Mouse (Mus musculus): ENCODE results near the gene Mon2. TPM values are rescaled to one million over a fixed set of nuclear protein-coding genes. Genes with fewer than 3 reads are reported as not detected.

The Mon2 gene
- polyA plus RNA-seq (2016; fragmentation: Nextera tagmentation; extraction: Ambion mirVana): 19.8 and 19.9 TPM in 2 replicates

DNA sequence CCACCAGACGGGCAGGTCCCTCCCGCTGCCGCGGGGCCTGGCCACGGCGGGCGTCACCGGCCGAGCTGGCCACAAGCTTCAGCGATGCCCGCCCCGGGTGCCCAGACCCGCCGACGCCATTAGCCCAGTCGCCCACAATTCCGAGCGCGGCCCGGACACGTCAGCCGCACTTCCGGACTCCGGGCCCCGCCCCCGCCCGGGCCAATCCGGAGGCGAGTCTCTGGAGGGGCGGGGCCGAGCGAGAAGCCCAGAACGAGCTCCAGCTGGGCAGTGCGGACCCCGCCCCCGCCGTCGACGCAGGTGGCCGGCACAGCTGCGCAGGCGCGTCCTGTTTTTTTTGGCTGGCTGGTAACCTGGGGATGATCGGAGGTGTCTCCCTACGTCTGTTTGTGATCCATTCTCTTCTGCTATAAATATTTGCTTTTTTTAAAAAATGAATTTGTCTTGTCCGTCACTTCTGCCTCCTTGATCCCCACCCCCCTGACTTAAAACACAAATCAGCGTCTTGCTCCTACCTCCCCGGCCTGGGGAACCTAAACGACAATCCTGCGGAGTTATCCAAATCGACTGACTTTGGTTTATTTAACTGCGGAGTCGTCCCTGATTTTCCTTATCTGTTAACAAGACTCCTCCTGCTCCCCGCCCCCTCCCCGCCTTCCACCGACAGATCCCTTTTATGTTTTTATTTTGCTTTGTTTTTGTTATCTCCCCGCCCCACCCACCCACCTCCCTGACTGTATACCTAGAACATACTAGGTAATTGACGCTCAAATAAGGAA lies at the start of gene Mon2:
TSS of gene Mon2 (minus strand) at position 261 of the 779 bp plus-strand sequence.
- peak; percentile 99 for ATAC-seq
- Histone ChIP-seq H3K9me3 (replicated peaks) (no peaks in the 10 kb centered on the region), H3K4me2 (peak within 1 kb of the TSS; percentile 88), H3K27ac (peak within 1 kb of the TSS; percentile 86), H3K36me3 (peaks cover 7% of the 10 kb centered on the region; the same call in 1 of the 2 replicates), H3K27me3 (replicated peaks) (peaks cover 15% of the 10 kb centered on the region; the same call in 1 of the 2 replicates), H3K9ac (peak within 1 kb of the TSS; percentile 97), H3K4me3 (peak within 1 kb of the TSS; percentile 100), H3K4me1 (peaks cover 34% of the 10 kb centered on the region)
- WGBS (ENCODE audit: insufficient replicate concordance): under 1% methylated on average over 58 of the region's 58 CpGs

DNA sequence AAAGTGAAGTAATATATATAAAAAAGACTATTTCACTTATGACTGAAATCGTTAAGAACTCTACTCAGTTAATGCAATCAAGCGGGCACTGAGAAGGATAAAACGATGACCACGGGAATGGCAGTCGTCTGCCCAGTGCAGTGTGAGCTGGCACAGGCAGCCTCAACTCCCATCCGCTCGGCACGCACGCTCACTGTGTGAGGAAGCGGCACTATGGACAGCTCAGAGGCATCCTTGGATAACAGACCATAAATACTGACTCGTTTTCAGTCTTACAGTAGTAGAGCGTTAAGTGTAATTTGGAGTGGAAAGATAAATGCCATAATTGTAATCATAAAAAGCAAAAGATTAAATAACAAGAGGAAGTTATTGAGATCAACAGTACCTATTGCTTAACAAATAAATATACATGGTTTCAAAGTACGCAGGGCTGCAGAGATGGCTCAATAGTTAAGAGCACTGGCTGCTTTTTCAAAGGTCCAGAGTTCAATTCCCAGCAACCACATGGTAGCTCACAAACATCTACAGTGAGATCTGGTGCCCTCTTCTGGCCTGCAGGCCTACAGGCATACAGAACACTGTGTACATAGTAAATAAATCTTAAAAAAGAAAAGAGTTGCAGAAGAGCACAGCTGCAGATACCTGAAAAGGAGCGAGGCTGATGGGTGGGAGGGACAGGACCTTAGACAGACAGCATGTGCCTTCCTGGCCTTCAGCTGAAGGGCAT lies 44.5 kb upstream of the Mon2 start:
- no peak overlapping the region for H3K9ac ChIP-seq
- H3K9me3 ChIP-seq (replicated peaks): no peaks in the 10 kb centered on the region
- peak; percentile 54 for ATAC-seq
- WGBS (ENCODE audit: insufficient replicate concordance): 89% methylated on average over 14 of the region's 14 CpGs
- H3K36me3 ChIP-seq: peaks cover 95% of the 10 kb centered on the region
- no peak overlapping the region for H3K27ac ChIP-seq
- no peaks in the 10 kb centered on the region for H3K4me1 ChIP-seq
- H3K4me3 ChIP-seq: no peak overlapping the region
- H3K4me2 ChIP-seq: no peak overlapping the region
- H3K27me3 ChIP-seq (replicated peaks): no peaks in the 10 kb centered on the region

DNA sequence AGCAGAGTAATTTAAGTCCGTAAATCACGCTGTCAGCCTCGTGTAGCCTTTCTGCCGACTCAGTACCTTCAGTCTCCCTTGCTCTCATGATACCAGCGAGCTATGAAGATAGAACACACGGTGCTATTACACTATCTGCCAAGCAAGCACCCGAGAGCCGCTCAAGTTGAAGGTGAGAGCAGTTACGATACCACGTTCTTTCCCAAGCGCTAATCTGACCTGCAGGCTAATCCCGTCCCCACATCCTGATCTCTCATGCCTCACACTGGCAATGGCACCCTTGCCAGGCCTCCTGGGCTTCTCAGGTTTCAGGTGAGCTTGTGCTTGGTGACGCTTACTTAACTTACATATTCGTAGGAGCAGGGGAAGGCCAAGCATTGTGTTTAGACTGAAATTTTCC lies 40.6 kb upstream of the Mon2 start:
- H3K4me1 ChIP-seq: no peaks in the 10 kb centered on the region
- H3K27me3 ChIP-seq (replicated peaks): no peaks in the 10 kb centered on the region
- ATAC-seq: no peak
- 86% methylated on average over 14 of the region's 14 CpGs for WGBS (ENCODE audit: insufficient replicate concordance)
- H3K36me3 ChIP-seq: peaks cover 95% of the 10 kb centered on the region
- H3K9ac ChIP-seq: no peak overlapping the region
- H3K9me3 ChIP-seq (replicated peaks): no peaks in the 10 kb centered on the region
- no peak overlapping the region for H3K27ac ChIP-seq
- no peak overlapping the region for H3K4me2 ChIP-seq
- no peak overlapping the region for H3K4me3 ChIP-seq

DNA sequence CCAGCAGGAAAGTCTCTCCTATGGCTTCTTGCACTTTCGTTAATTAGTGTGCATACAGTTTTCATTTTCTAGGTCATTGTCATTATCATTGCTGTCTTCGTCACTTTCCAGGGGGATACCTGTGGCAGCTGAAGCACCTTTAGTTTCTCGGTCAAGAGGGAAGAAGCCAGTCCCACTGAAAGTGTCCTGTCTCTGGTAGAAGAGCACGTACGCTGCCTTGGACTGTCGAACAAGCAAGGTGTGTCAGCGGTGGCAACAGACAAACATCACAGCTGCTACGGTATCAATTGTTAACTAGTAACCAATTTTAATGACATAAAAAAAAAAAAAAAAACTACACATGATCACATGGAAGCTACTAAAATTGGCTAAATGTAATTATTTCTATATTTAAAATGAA lies 37.2 kb upstream of the Mon2 start:
- no peak overlapping the region for H3K27ac ChIP-seq
- peaks cover 84% of the 10 kb centered on the region for H3K36me3 ChIP-seq
- H3K9ac ChIP-seq: no peak overlapping the region
- H3K4me2 ChIP-seq: no peak overlapping the region
- WGBS (ENCODE audit: insufficient replicate concordance): 91% methylated on average over 8 of the region's 8 CpGs
- no peaks in the 10 kb centered on the region for H3K9me3 ChIP-seq (replicated peaks)
- no peak overlapping the region for H3K4me3 ChIP-seq
- no peak for ATAC-seq
- no peaks in the 10 kb centered on the region for H3K4me1 ChIP-seq
- H3K27me3 ChIP-seq (replicated peaks): no peaks in the 10 kb centered on the region

- no peak overlapping the region for H3K27ac ChIP-seq
- no peak overlapping the region for H3K4me2 ChIP-seq
- no peaks in the 10 kb centered on the region for H3K27me3 ChIP-seq (replicated peaks)
- H3K9ac ChIP-seq: no peak overlapping the region
- 83% methylated on average over 9 of the region's 9 CpGs for WGBS (ENCODE audit: insufficient replicate concordance)
- H3K9me3 ChIP-seq (replicated peaks): no peaks in the 10 kb centered on the region
- ATAC-seq: no peak
- H3K36me3 ChIP-seq: peaks cover 82% of the 10 kb centered on the region
- H3K4me1 ChIP-seq: no peaks in the 10 kb centered on the region
- H3K4me3 ChIP-seq: no peak overlapping the region
Observed at GRCm38 (mm10) chr10:123112787-123113168, 36.5 kb upstream of the Mon2 start.

DNA sequence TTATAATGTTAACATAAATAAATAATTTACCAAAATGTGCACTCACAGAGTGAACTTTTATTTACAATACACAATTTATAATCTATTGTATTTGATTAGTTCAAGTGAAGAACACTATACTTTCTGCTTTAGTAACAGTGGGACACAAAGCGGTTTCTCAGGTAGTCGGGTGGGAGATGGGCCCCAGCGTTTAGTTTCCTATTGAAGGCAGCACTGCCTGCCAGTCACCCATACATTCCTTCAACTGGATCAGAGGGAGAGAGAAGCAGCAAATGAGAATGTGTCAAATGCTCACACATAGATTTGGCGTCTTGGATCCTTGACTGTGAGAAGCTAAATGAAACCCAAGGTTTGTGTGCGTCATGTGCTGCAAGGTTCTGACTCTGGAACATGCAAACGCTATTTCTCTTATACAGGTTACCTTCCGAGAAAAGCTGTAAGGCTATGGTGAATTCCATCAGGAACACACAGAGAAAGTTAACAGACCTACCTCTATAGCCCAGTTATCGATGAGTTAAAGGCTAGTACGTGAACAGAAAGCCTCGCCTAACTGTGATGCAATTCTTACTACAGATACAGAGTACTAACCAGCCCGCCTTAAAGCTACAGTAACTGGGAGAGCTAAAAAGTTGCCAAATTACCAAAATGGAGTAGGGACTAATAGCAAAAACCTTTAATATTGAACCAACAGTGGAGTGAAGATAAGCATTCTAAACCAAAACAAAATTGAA lies 35.9 kb upstream of the Mon2 start:
- Histone ChIP-seq H3K36me3 (peaks cover 82% of the 10 kb centered on the region), H3K9ac (no peak overlapping the region), H3K27ac (no peak overlapping the region), H3K4me3 (no peak overlapping the region), H3K9me3 (replicated peaks) (no peaks in the 10 kb centered on the region), H3K4me2 (no peak overlapping the region), H3K4me1 (no peaks in the 10 kb centered on the region), H3K27me3 (replicated peaks) (no peaks in the 10 kb centered on the region)
- whole genome bisulfite sequencing (ENCODE audit: insufficient replicate concordance): 85% methylated on average over 11 of the region's 11 CpGs
- no peak for ATAC-seq

GRCm38 (mm10) chr10:123110548-123110947 lies 34.2 kb upstream of the Mon2 start:
- H3K4me2 ChIP-seq: no peak overlapping the region
- H3K4me1 ChIP-seq: no peaks in the 10 kb centered on the region
- H3K36me3 ChIP-seq: peaks cover 65% of the 10 kb centered on the region
- 89% methylated on average over 11 of the region's 11 CpGs for WGBS (ENCODE audit: insufficient replicate concordance)
- ATAC-seq: no peak
- no peaks in the 10 kb centered on the region for H3K9me3 ChIP-seq (replicated peaks)
- H3K4me3 ChIP-seq: no peak overlapping the region
- no peaks in the 10 kb centered on the region for H3K27me3 ChIP-seq (replicated peaks)
- H3K9ac ChIP-seq: no peak overlapping the region
- no peak overlapping the region for H3K27ac ChIP-seq

- H3K9ac ChIP-seq: no peak overlapping the region
- H3K36me3 ChIP-seq: peaks cover 46% of the 10 kb centered on the region
- 91% methylated on average over 1 of the region's 1 CpGs for WGBS (ENCODE audit: insufficient replicate concordance)
Observed at GRCm38 (mm10) chr10:123108527-123108926, 32.2 kb upstream of the Mon2 start.

GRCm38 (mm10) chr10:123108121-123108520 lies 31.8 kb upstream of the Mon2 start:
- H3K4me1 ChIP-seq: no peaks in the 10 kb centered on the region
- H3K27ac ChIP-seq: no peak overlapping the region
- H3K4me3 ChIP-seq: no peak overlapping the region
- H3K9ac ChIP-seq: no peak overlapping the region
- no peaks in the 10 kb centered on the region for H3K27me3 ChIP-seq (replicated peaks)
- 91% methylated on average over 5 of the region's 5 CpGs for WGBS (ENCODE audit: insufficient replicate concordance)
- no peak overlapping the region for H3K4me2 ChIP-seq
- ATAC-seq: no peak
- no peaks in the 10 kb centered on the region for H3K9me3 ChIP-seq (replicated peaks)
- H3K36me3 ChIP-seq: peaks cover 42% of the 10 kb centered on the region

More at GRCm38 (mm10) chr10:123108527-123108926, 32.2 kb upstream of the Mon2 start:
- Histone ChIP-seq H3K4me2 (no peak overlapping the region), H3K4me3 (no peak overlapping the region), H3K27me3 (replicated peaks) (no peaks in the 10 kb centered on the region), H3K27ac (no peak overlapping the region), H3K4me1 (no peaks in the 10 kb centered on the region), H3K9me3 (replicated peaks) (no peaks in the 10 kb centered on the region)
- no peak for ATAC-seq

DNA sequence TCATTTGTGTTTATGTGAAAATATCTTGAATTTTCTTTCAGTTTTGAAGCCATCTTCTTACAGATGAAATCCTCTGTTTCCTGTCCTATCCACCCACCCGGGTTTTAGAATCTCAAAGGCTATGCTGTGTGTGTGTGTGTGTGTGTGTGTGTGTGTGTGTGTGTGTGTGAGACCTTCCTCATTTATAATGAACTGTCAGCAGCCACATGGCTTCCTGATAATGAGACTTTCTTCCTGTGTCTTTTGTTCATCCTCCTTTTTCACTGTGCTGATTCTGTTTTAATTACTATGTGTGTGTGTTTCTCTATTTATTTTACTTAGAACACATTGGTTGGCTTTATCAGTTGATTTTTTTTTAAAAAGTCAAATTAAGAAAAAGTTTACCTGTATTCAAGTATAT lies 25.0 kb upstream of the Mon2 start:
- H3K4me2 ChIP-seq: no peak overlapping the region
- no peaks in the 10 kb centered on the region for H3K9me3 ChIP-seq (replicated peaks)
- WGBS (ENCODE audit: insufficient replicate concordance): 16% methylated on average over 1 of the region's 1 CpGs
- ATAC-seq: no peak
- H3K27me3 ChIP-seq (replicated peaks): no peaks in the 10 kb centered on the region
- H3K27ac ChIP-seq: no peak overlapping the region
- H3K9ac ChIP-seq: no peak overlapping the region
- no peaks in the 10 kb centered on the region for H3K36me3 ChIP-seq
- H3K4me3 ChIP-seq: no peak overlapping the region
- no peaks in the 10 kb centered on the region for H3K4me1 ChIP-seq

DNA sequence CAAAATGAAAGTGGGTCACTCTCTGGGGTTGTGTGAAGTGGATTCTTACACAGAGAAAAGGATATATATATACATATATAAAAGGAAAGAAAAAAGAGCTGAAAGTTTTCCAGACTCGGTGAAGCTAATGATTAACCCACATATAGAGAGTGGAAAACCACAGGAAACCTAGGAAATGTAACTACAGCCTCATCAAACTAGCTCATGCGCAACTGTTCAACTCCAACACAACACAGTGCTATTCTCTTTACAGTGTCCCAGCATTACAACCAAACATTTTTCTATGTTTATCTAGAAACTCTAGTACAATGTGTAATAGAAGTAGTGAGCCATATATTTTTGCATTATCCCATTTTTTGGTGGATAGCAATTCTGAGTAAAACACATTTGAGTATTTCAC lies 24.3 kb upstream of the Mon2 start:
- WGBS (ENCODE audit: insufficient replicate concordance): 57% methylated on average over 2 of the region's 2 CpGs
- H3K4me1 ChIP-seq: no peaks in the 10 kb centered on the region
- H3K4me2 ChIP-seq: no peak overlapping the region
- H3K27me3 ChIP-seq (replicated peaks): no peaks in the 10 kb centered on the region
- no peak overlapping the region for H3K9ac ChIP-seq
- no peak for ATAC-seq
- no peaks in the 10 kb centered on the region for H3K9me3 ChIP-seq (replicated peaks)
- H3K36me3 ChIP-seq: no peaks in the 10 kb centered on the region
- H3K27ac ChIP-seq: no peak overlapping the region
- no peak overlapping the region for H3K4me3 ChIP-seq

DNA sequence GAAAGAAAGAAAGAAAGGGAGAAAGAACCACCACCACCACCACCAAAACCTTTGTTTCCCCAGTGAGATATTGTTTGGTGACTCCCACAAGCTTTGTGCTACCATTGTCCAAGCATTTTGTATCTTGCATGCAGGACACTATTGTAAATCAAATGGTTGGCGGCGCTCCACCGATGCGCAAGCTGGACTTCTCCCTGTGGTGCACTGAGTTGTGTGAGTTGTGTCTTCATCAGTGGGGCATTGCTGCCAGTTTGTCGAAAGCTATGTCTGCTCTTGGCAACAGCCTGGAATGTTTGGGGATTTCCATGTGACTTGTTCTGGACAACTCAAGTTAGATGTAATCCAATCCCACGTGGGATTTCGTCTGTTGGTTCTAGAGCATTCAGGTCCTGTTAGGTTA lies 18.2 kb upstream of the Mon2 start:
- H3K27ac ChIP-seq: no peak overlapping the region
- no peak overlapping the region for H3K4me2 ChIP-seq
- no peak for ATAC-seq
- no peaks in the 10 kb centered on the region for H3K4me1 ChIP-seq
- WGBS (ENCODE audit: insufficient replicate concordance): 77% methylated on average over 7 of the region's 7 CpGs
- no peak overlapping the region for H3K9ac ChIP-seq
- peaks cover 7% of the 10 kb centered on the region; the same call in 1 of the 2 replicates for H3K27me3 ChIP-seq (replicated peaks)
- no peaks in the 10 kb centered on the region for H3K36me3 ChIP-seq
- no peak overlapping the region for H3K4me3 ChIP-seq
- H3K9me3 ChIP-seq (replicated peaks): no peaks in the 10 kb centered on the region
